Mouse (Mus musculus) MN1 (cell line): ENCODE results near the gene Rhobtb1.

ENCODE experiments used
- DNase-seq: peaks from one replicate; pipeline ENCODE4 v3.0.0-alpha.2; 2016; ENCODE audit warnings: low spot score

Gene Rhobtb1

GRCm38 (mm10) chr10:69151045-69151444 is at the start of gene Rhobtb1:
Gene Rhobtb1, plus strand, starts transcription at chr10:69151434.
- DNase-seq: no peak

GRCm38 (mm10) chr10:69101988-69102387 is 49.2 kb upstream of the Rhobtb1 start:
- DNase-seq: no peak

- DNase-seq: no peak
Observed at GRCm38 (mm10) chr10:69104143-69104882, 46.9 kb upstream of the Rhobtb1 start.

GRCm38 (mm10) chr10:69104883-69105225 is 46.4 kb upstream of the Rhobtb1 start:
- no peak for DNase-seq

GRCm38 (mm10) chr10:69106796-69107195 is 44.4 kb upstream of the Rhobtb1 start:
- no peak for DNase-seq

GRCm38 (mm10) chr10:69107253-69107652 is 44.0 kb upstream of the Rhobtb1 start:
- no peak for DNase-seq

- no peak for DNase-seq
Observed at GRCm38 (mm10) chr10:69114384-69114783, 36.9 kb upstream of the Rhobtb1 start.

GRCm38 (mm10) chr10:69117996-69118395 is 33.2 kb upstream of the Rhobtb1 start:
- DNase-seq: no peak

GRCm38 (mm10) chr10:69118893-69119292 is 32.3 kb upstream of the Rhobtb1 start:
- no peak for DNase-seq

- no peak for DNase-seq
Observed at GRCm38 (mm10) chr10:69119456-69119855, 31.8 kb upstream of the Rhobtb1 start.

GRCm38 (mm10) chr10:69126546-69126945 is 24.7 kb upstream of the Rhobtb1 start:
- no peak for DNase-seq

- no peak for DNase-seq
Observed at GRCm38 (mm10) chr10:69128531-69128930, 22.7 kb upstream of the Rhobtb1 start.

GRCm38 (mm10) chr10:69130613-69131012 is 20.6 kb upstream of the Rhobtb1 start:
- DNase-seq: no peak

GRCm38 (mm10) chr10:69134356-69134755 is 16.9 kb upstream of the Rhobtb1 start:
- no peak for DNase-seq

- DNase-seq: no peak
Observed at GRCm38 (mm10) chr10:69136241-69136828, 14.9 kb upstream of the Rhobtb1 start.

- DNase-seq: no peak
Observed at GRCm38 (mm10) chr10:69149252-69149651, 2.0 kb upstream of the Rhobtb1 start.

GRCm38 (mm10) chr10:69152971-69153370 is 1.7 kb downstream of the Rhobtb1 start:
- no peak for DNase-seq

GRCm38 (mm10) chr10:69155428-69156175 is 4.4 kb downstream of the Rhobtb1 start:
- DNase-seq: no peak

- no peak for DNase-seq
Observed at GRCm38 (mm10) chr10:69156462-69156861, 5.2 kb downstream of the Rhobtb1 start.

- no peak for DNase-seq
Observed at GRCm38 (mm10) chr10:69157471-69157870, 6.2 kb downstream of the Rhobtb1 start.

GRCm38 (mm10) chr10:69160877-69161276 is 9.6 kb downstream of the Rhobtb1 start:
- no peak for DNase-seq

GRCm38 (mm10) chr10:69161503-69161902 is 10.3 kb downstream of the Rhobtb1 start:
- DNase-seq: no peak

- DNase-seq: no peak
Observed at GRCm38 (mm10) chr10:69162577-69162976, 11.3 kb downstream of the Rhobtb1 start.
